Mouse (Mus musculus): ENCODE measurements around the gene Zbtb40.

Zbtb40 gene

DNA sequence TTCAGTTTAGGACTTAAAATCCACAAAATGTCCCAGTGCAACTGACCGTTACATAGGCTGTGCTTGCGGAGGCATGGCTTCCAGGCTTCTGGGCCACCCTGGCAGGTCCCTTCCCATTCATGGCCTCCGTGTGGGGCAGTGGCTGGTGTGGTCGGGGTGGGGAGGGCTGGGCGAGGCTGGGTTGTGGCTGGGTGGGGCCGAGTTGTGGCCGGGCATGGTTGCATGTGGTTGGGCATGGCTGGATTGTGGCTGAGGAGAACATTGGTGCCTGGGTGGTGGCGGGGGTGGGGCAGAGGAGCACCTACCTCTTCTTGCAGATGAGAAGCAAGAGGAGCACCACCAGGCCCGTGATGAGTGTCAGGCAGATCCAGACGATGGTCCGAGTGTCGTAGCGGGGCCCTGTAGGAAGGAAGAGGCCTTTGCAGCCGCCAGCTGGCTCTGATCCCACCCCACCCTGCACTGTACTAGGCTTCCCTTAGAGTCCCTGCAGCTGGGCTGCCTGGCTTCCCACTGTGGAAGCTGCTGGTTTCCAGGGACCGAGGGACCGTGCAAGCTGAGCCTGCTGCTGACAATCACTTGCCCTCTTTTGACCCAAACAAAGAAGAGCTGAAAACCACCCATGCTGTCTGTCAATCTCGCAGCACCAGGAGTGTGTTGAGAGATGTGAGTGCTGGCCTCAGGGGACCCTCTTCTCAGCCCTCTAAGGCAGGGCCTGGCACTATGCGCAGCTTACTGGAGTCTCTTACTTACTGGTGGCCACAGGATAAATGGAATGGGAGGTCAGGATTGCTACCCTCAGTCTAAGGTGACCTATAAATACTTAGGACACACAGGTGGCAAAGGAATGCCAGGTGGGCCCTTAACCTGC, 113.6 kb downstream of the Zbtb40 start:
- DNase-seq (ENCODE audit: low spot score), result no peak

DNA sequence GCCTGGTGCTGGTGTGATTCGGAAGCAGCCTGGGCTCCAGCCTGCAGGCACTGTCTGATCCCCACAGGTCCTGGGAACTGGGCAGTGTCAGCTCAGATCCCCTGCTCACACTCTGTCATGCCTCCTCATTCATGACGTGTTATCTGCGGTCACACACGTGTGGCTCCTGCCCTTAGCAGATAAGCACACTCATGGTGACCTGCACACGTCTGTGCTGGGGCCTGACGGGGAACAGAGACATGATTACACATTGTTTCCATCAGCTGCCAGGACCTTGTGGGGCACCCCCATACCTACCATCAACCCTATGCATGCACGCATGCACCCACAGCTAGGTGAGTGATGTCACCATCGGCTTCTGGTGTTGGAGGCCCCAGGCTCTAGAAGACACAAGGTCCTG, 118.1 kb downstream of the Zbtb40 start:
- DNase-seq (ENCODE audit: low spot score), result no peak

Measured in urinary bladder, postnatal 14 days (tissue).